Mouse (Mus musculus) gastrocnemius, postnatal 10 days (tissue): Measurements from ENCODE around the gene Plcb1. TPM values are rescaled to one million over a fixed set of nuclear protein-coding genes. Genes with fewer than 3 reads are reported as not detected.

Source experiments
- DNase-seq: peaks from one replicate; pipeline ENCODE4 v3.0.0; 2021; ENCODE audit warnings: mixed read lengths
- total RNA-seq, 2 experiments: library from RNA; stranded (reverse); gene quantifications; 2 replicates each; pipeline ENCODE4 v1.2.3; 2021

The Plcb1 gene
- total RNA-seq, 2 experiments from 2014 or later: 3.1 to 5.6 TPM

DNA sequence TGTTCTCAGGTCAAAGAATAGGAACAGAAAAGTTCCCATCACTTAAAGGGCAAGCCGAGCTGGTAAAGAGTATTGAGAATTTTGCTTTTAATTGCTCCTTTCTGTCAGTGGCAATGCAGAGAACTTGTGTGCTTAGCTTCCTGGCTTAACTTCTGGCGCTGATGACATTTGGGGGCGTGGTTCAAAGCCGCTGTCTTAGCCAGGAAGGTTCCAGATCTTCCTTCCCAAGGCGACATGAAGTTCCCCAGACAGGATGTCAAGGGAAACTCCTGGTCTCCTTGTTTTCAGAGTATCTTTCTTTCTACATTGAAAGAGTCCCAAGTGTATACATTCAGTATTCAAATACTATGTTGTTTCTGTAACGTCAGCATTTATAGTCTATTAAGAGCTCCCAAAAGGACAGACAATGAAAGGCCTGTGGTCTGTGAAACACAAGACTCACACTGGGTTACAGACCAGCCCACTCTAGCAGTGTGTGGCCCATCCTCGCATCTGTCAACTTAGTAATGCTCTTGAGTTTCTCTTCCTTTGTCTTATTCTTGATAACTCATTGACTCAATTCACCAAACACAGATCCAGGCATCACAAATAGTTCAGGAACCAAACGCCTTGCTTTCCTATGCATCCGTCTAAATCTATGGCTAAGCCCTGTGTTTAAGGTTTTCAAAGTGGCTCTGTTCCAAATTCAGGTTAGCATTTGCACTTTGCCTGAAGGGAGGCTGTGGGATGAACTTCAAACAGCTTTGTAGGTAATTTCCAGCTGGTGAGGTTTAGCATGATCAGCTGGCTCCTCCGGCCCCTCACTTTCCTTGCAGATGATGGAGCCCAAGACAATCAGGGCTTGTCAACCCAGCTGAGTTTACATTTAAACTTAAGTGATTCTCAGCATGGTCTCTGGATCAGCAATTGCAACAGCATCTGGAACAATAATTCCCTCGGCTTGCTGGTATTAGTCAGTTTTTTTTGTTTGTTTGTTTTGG is 418.6 kb downstream of the Plcb1 start:
- no peak for DNase-seq

DNA sequence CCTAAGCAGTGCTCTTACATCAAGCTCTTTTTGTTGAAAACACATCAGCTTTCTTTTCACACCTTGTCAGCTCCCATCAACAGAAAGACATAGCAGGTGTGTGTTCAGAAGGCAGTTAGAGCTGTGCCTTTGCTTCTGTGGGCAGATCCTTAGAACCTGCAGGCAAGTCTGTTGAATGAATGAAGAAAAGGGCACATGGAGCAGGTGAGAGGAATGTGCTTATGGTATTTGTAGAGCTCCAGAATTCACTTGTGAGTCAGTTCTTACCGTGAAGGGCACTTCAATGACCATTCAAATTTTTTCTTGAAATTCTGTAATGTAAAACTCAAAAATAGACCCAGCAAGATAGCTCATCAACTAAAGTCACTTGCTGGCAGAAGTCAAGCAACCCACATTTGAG is 423.0 kb downstream of the Plcb1 start:
- DNase-seq: no peak

DNA sequence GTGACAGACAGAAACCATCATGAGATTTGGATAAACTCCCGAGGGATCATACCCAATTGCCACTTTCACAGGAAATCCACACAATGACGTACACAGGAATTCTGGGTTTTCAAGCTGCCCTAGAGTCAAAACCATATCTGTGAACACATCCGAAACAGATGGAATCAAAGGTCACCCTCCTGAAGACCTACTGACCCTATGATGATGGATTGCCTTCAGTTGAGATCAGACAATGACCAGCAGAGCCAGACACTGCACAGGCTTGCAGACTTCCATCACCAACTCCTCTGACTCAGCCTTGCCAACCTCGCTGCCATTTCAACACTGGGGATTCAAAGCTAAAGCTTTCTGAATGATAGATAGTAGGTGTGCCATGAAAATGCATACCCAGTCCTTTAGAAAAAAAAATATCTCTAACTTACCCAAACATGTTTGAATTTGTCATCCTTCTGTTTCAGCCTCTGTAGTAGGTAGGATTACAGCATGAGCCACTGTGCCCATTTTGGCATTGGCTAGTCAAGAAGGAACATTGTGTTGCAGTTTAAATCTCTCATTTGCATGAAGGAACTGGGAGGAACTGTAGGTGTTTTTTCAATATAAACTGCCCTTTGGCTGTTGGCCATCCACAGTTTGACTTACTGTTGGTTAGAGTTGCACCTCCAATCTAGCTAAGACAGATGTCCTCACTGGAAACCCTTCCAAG is 429.0 kb downstream of the Plcb1 start:
- no peak for DNase-seq

DNA sequence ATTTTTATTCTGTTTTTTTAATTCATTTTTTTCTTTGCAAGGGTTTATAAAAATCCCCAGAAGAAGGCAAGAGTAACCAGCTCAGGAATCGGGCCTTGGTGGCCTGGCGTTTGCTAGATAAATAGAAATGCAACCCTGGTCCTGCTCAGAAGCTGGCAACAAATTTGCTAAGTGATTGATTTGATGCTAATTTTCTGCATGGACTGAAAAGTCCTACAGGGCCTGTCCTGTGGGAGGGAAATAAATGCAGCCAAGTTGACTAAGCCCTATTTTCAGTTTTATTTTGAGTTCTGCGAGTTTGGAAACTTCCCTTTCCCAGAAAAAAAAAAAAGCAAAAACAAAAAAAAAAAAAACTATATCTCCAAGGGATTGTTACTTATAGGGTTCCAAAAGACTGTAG is 433.5 kb downstream of the Plcb1 start:
- no peak for DNase-seq

DNA sequence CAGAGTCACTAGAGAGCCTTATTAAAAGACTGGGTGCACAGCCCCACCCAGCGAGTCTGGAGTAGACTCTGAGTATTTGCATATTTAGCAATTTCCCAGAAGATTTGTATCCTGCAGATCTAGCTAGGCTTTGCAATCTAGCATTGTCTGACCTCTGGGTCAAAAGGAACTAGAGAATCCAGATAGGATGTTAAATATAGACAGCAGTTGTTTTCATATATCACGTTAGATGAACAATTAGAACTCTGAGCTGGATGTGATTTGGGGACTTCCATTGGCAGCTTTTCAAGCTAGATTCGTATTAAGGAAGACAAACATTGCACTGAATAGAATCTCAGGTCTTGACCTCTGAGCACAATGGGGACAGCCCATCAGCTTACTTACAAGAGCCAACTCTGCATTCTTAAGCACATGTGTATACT is 439.7 kb downstream of the Plcb1 start:
- no peak for DNase-seq

DNA sequence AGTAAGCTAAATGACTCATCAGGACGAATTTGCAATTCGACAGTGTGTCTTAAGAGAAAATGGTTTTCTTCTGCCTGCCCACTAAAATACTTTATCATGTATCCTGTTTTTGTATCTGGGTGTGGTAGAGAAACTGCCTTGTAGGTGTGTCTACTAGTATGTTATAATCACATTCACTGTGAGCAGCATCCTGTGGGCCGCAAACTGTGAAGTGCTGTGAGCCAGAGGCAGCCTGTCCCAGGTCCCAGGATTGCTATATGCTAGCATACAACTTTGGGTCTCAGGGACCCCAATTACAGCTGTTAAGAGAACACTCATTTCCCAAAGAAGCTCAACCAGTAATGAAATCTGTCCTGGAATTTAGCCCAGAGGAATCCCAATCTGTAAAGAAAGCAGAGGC is 444.4 kb downstream of the Plcb1 start:
- no peak for DNase-seq

DNA sequence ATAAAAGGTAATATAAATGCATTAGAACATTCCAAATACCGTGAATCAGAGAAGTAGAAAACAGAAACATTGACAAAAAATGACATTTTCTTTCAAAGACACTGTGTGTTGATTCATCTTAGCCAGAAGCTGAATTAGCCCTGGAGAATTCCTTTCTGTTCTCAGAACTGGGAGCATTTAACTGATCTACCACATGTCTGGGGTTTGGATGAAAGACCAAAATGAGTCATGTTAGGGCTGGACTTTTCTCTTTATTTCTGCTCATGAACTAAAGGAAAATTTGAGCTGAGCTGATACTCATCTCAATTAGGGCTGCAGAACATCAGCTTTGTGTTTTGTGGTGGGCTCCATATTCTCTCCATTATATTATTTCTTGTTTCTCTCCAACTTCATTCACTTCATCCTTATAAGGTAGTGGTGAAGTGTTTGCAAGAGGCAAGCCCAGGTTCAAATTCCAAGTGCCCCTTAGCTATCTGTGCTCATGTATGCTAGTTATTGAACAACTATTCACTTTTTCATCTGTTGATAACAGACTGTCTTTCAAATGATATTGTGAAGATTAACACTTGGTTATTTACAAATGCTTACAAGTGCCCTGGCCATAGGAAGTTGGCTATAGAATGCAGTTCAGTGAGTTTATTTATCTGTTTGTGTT is 456.9 kb downstream of the Plcb1 start:
- no peak for DNase-seq

DNA sequence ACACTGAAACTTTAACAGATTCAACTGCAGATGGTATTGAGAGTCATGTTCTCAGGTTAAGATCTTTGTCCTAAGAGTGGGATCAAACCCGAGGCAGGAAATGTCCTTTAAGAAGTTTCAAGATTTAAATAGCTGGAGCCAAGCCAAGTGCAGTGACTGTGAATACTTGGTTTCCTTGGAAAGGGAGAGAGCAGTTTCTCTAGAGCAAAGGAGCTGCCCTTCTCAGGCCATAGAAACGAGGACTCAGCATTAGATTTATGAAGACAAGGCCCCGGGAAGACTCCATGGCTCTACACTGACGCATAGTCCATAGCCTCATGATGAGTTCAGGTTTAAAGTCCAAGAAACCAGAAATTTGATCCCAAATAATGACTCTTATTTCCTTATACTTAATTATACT is 457.9 kb downstream of the Plcb1 start:
- DNase-seq: no peak

DNA sequence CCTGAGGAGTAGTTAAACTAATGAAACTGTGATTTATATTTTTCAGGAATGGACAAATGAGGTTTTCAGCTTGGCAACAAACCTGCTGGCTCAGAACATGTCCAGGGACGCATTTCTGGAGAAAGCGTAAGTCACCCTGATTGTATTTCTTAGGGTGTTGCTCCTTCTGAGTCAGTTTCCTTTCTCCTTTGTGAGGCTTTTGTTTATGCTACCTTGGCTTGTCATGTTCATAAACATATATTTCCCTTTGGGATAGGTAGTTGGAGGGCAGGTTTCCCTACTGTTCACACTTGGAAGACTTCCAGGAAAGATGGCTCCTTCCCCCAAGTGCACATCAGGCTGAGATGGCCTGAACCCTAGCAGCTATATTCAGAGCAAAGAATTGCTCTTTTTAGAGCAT is 464.1 kb downstream of the Plcb1 start:
- DNase-seq: no peak

DNA sequence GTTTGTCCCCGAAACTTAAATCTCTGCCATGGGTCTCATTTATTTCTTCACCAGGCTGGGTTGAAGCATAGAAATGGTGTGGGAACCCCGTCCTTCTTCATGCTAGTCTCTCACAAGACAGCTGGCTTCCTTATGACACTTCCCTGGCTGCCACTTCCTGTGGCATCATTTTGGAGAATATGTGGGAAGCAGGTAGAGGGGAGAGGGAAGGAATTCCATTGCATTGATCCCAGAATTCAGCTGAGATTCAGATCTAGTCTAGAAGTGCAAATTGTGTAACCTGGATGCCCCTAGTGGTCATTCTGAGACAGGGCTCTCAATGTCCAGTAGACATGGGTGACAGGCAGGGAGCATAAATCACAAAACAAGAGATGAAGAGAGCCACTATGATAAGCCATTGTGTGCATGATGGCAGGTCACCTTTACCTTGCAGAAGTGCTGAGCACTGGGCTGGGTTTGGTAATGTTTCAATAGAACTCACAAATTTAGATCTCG is 466.0 kb downstream of the Plcb1 start:
- no peak for DNase-seq

DNA sequence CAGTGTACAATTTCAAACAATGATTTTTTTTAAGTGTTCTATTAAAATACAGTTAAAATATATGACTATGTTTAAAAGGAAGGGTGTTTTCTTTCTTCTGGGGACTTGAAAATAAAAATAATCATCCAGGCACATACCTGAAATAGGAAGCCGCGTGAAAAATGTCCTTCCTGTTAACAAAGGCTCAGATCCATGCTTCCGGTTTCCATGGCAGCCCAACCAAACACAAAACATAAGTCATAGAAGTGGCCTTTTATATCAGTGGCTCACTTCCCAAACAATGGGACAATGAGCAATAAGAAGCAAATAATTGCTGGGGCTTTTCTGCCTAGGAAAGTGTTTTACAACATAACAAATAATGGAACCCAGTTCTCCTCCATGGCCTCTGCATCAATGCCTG is 473.3 kb downstream of the Plcb1 start:
- DNase-seq: no peak

DNA sequence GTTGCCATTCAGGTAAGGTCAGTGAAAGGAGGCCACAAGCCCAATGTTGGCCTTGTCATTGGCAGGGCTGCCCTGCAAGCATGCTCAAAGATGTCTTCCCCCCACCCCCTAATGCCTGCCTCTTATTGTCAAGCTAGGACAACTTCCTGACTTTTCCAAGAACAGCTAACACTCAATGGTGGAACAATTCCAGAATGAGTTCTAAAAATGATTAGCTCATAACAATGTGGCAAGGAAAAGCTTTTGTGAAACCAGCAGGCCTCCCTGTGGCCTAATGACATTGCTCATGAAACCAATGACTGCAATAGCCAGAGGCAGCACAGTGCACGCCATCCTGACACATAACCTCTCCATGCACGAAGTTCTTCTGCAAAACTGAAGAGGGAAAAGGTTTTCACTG is 478.1 kb downstream of the Plcb1 start:
- DNase-seq: no peak

DNA sequence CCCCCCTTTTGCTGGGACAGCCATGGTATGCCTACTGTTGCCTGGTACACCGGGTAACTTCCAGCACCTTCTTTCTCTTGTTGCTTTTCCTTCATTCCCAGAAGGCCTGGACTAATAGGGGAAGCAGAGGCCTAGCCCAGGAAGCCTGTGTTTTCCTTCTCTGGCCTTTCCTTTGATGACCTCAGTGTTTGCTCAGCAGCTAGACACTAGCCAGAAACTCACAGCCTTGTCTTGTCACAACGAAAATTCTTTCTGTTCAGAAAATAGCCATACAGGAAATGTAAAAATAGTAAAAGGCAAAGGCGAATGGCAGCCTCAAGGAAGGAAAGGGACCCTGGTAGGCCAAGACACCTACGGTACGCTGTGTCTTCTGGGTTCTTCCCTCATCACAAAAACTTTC is 489.1 kb downstream of the Plcb1 start:
- DNase-seq: no peak

DNA sequence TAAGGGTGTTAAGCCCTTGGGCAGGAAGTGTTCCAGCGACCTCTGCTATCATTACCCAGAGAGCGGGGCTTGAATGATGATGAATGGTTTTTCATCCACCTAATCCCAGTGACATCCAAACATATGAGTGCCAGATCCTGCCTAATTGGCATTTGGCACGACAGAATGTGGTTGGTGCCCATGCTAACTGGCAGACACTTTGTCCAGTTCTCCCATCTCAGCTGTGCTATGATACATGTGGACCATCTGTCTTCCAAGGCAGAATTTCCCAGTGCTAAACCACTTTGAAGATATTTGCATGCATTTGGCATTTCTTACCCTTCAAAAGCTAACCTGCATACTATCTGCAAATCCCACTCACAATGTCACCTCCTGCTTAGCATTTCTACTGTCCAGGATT is 492.6 kb downstream of the Plcb1 start:
- no peak for DNase-seq

DNA sequence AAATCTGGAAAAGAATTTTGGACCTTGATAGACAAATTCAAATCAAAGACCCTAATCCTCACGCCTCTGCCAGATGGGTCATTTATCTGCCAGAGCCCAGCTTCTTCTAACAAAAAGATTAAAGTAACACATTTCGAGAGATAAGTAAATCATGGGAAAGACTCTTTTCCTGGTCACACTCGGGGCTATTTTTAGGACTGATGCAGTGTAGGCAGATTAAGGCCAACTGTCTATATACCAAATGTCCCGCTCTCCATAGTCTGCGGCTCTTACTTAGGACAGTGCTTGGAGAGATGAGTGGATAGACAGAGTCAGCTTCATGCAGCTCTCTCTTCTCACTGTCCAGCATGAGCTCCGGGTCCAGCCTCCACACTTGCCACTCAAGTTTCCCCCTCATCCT is 493.2 kb downstream of the Plcb1 start:
- no peak for DNase-seq

DNA sequence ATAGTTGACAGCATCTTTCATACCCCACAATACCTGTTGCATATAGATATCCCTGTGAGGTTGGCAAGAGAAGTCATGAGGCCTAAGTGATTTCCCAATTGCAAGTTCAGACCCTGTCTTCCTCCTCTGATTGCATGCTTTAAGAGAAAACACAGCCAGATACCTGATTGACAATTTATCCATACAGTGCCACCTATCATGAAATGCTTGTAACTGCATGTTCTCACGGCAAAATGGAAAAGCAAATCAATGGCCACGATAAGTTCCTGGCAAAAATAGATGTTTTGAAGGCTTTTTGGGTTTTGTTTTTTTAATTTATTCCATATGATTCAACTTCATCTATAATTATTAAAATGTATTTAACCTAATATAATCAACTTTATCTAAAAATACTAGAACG is 497.9 kb downstream of the Plcb1 start:
- DNase-seq: no peak

DNA sequence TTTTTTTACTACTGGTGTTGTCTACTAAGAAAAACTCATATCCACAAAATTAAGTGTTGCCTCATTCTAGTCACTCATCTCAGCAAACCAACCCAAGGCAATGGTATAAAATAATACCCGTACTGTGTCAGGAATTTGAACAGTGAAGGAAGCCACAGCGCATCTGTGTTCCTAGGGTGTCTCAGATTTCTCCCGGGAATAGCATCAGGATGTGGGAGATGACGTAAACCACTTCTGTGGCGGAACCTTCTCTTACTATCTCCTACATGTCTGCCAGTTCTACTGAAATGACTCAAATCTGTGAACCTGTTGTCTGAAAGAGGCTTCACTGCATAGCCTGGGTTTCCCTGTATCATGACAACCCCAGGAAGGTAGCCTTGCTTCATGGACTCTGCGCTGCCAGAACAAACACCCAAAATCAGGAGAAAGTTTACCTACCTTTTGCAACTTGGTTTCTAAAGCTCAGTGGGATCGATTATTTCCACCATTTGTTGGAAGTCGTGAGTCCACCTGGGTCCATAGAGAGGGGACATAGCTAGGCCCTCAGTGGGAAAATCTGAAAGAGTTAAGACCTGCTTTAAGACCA is 510.4 kb downstream of the Plcb1 start:
- no peak for DNase-seq

DNA sequence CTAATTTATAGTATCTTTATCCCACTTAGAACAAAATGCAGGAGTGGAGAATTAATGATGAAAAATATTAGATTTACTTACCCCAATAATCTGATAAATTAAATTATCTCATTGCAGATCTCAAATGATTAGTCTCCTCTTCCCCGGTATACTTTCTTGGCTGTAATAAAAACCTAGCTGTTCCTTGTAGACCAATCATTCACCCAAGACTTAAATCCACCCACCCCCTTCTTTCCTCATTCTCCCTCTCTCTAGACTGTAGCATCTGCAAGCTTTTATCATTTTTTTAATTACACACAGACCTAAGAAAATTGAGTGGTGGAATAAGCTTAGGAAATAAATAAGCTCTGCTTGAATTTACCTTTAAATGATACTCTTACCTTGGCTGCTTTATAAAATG is 514.6 kb downstream of the Plcb1 start:
- no peak for DNase-seq

DNA sequence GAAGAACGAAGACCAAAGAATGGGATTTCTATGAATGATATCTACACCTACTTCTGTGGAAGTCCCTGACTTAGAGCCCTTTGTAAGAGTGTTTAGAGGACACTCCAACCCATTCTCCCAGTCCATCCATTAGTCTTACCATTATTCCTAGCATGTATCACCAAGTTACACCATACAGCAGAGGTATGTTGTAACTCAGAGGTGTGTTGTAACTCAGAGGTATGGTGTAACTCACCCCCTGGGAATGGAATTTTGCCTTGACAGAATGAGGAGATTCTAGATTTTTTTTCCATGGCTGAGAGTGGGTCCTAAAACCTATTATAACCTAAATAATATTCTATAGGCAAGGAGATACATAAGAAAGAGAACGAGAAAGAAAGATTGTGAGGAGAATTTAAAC is 516.6 kb downstream of the Plcb1 start:
- no peak for DNase-seq

DNA sequence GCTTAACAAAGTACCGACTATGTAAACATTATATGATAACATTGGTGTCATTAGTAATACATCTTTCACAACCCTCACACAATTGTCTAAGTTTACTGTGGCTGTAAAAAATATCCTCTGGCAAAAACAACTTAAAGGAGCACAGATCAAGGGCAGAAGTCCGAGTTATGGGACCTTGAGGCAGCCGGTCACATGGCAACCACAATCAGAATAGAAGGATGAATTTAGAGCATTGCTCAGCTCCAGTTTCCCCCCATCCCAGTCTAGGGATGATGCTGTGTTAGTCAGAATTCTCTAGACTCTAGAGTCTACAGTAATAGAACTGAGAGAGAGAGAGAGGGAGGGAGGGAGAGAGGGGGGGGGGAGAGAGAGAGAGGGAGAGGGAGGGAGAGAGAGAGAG is 519.3 kb downstream of the Plcb1 start:
- DNase-seq: no peak

DNA sequence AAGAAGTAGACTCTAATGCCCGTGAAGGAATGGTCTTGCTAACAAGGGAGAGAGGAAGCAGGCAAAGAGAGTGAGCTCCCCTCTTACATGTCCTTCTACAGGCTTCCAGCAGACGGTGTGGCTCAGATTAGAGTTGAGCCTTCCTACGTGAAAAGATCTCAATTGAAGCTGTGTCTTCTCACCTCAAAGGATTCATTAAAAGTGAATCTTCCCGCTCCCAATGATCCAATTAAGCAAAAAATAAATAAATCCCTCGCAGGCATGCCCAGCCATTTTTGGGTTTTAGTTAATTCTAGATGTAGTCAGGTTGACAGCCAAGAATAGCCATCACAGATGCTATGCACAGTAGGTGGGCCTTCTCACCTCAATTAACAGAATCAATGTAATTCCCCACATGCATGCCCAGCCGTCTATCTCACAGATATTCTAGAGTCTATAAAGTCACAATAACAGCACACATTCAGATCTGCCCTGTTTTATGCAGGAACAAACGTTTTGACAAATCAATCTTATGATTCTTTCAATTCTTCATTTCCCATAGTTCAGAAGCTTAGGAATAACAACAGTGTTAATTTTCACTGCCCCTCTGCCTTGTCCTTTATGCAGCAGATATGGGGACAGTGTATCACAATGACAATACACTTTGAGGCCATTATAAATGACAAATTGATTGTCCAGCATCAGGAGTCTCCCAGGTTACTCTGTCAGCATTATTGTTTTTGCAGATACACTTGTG is 520.0 kb downstream of the Plcb1 start:
- no peak for DNase-seq

DNA sequence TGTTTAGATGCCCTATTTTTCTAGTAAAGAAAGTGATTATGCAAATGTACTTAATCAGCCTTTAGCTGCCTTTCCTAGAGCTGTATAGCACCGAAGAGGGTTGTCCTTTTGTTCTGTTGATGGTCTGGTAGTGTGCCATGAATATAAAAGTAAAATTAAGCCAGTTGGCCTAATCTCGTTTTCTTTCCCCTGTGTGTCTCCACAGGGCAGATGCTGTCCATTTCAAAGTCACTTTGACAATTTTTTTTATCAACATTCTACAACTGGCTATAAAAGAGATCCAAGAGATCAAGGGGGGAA is 520.6 kb downstream of the Plcb1 start:
- DNase-seq: no peak
